Mouse (Mus musculus) cerebellum, postnatal 10 days (tissue): ENCODE results near the gene Slamf9.

Experiments
- DNase-seq, 2 experiments: peaks; one replicate each; pipeline ENCODE4 v3.0.0; 2021; ENCODE audit warnings: mixed read lengths in 2 of 2

Slamf9 gene

GRCm38 (mm10) chr1:172462534-172462933 is 12.6 kb upstream of the Slamf9 start:
- DNase-seq: no peak

GRCm38 (mm10) chr1:172463387-172464333 is 11.5 kb upstream of the Slamf9 start:
- no peak for DNase-seq

DNA sequence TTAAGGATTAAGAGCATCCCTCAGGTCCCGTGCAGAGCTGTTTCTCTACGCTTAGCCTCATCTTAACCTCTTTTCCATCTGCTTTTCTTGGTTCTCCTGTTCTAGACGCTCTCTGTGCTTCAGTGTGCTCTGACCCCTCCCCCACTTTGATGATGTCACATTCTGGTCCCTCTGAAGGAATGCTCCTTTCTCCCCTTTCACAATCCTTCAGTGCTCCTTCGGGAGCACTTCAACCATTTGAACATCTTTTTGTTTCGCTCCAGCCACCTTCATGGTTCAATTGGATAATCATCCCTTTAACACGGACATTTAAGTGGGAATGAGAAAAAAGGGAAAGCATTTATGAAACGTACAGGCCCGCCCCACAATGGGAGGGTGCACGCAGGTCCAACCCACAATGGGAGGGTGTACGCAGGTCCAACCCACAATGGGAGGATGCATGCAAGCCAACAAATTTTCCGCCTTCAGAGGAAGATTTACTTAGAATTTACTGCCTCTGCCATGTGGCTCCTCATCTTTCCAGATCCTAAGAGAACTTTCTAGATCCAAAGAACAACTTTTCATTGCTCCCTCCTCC is 6.8 kb upstream of the Slamf9 start:
- no peak for DNase-seq

GRCm38 (mm10) chr1:172469373-172469772 is 5.8 kb upstream of the Slamf9 start:
- peak in 1 of 2 experiments; percentile 5 for DNase-seq

GRCm38 (mm10) chr1:172469810-172470448 is 5.2 kb upstream of the Slamf9 start:
- no peak for DNase-seq

GRCm38 (mm10) chr1:172472909-172473308 is 2.2 kb upstream of the Slamf9 start:
- DNase-seq: no peak

DNA sequence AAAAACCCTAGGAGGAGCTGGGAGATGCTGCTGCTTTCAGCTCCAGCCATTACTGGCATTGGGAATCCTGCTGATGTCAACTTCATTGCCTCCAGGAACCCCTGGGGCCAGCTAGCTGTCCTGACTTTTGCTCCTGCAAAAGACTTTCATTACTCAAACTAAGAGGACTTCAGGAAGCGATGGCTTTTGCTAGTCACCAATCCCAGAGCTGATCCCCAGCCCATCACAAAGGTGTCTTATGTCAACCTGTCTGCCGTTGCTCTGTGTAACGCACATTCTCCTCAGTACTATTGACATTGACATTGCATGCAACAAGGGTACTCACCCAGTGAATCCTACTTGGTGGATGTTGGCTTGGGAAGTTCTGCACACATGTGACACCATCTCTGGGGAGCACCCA is 962 bp upstream of the Slamf9 start:
- no peak for DNase-seq

DNA sequence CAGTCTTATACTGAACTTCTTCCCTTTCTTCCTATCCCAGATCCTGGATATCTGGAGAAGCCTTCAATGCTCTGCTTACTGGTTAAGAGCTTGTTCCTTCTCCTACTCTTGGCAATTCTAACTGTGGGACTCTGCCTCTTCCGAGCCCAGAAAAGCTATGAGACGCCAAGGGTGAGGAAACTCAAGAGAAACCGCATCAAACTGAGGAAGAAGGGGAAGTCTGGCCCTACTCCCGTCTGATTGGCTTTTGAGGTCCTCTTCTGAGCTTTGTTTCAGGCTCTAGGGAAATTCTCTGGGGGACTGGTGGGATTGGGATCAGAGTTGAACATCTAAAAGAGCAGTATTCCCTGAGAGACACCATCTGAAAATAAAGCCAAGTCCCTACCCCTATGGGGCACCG is 2.9 kb downstream of the Slamf9 start:
- DNase-seq: no peak

- no peak for DNase-seq
These were observed 5.2 kb downstream of the Slamf9 start for GRCm38 (mm10) chr1:172480376-172480775.

DNA sequence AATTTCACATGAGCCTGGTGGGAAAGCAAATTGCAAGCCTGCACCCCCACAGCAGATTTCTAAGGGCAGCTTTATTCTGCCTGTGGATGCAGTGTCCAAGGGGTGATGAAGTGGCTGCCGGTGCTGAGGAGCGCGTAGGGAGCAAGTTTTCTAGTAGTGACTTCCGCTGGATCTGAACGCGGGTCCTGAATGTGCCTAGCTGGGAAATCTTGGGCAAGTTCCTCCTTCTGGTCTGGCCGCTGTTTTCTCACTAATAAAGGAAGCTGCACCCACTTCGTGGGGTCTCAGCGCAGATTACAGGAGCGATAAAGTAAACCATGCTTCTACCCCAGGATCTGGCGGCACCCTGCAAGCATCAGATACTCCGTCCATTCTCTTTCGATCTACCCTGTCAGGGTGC is 6.0 kb downstream of the Slamf9 start:
- peak in 1 of 2 experiments; percentile 8 for DNase-seq

DNA sequence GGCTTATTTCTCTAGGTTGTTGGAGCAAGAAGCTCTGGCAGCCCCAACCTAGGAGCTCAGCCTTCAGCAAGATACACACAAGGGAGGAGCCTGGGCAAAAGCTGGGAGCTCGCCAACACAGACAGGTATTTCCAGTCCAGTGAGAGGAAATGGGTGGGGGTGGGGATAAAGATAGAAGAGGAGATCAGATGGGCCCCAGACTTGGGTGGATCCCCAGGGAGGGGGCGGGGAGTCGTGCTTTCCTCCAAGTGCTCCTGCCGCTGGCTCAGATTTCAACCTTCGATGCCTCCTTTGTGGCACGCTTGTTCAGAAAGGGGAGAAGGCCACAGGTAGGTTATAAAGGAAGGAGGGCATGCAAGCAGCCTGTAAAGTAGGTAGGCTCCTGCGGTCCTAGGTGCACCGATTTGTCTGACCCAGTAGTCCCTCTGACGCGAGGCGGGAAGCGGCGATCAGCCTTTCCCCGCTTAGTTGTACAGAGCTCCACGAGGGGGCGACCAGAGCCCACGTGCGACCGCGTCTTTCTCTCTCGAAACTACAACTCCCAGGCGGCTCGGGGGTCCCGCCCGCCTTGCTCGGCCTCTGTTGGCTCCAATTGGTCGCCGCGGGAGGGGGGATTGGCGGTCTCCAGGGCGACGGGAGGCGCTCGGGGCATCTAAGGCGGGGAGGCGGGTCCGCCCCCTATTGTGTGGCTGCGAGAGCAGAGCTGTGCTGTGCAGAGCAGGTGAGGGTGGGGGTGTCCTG is 6.6 kb downstream of the Slamf9 start, which contains the start of gene Igsf9:
Gene Igsf9 (plus strand): TSS at position 249 of the 741 bp plus-strand sequence.
- DNase-seq: peak; percentile 98

DNA sequence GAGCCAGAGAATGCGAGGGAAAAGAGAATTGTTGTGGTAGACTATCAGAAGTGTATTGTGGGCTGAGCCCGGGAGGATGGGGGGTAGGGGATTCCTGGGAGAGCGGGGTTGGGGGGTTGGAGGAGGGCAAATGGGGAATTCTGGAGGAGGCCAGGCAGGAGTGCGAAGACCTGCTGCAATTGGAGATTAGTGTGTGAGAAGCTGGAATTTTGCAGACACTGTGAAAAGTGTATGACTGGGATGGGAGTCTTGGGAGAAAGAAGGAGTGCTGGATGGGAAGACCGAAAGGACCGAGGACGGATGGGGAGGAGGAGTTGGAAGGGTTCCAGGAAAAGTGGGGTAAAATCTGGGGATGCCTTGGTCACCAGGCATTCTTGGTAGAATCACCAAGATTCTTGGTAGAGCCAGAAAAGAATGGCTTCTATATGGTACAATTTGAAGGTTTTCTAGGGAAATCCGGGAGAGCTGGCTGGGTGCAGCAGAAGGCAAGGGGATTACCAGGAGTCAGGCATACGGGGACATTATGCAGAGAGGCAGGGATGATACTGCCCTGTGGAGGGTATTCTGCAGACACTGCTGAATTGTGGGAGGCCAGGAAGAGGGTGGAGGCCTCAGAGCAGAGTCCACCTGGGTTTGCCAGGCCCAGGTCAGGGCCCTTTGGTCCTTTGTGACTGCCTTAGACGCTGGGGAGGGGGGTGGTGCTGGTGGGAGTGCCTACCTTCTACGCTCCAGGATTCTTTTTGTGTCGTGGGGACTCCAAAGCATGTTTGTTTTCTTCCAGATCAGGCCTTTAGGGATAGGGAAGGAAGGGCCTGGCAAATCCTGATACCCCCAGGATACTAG is 7.6 kb downstream of the Slamf9 start:
- DNase-seq: peak; percentile 25 to 34

DNA sequence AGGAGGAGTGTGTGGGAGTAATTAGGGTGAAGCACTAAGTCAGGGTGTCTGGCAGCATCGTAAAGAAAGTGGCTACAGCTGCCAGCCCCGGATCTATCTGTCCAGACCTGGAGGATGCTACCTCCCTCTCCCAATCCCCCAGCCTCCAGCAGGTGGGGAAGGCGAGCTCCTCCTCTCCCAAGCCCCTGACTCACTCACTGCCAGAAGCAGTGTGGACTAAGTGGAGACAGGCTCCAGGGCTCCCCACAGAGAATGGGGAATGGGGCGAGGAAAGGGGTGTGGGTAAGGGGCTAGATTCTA is 8.2 kb downstream of the Slamf9 start:
- DNase-seq: peak; percentile 22 to 44

DNA sequence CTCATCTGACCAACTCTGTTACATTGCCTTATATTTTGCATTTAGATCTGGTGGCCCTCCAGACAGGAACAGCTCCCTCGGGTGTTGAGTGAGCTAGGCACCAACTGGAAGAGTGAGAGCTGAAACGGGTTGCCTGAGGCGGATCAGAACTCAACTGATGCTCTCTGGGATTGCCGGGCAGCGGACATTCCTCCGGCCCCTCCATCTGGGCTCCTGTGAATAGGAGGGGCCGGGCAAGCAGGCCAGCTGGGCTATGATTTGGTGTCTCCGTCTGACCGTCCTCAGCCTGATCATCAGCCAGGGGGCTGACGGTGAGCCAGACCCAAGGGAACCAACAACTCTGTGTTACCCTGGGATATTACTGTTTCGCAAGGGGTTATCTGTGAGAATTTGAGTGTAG is 9.1 kb downstream of the Slamf9 start:
- DNase-seq: peak in 1 of 2 experiments; percentile 35

GRCm38 (mm10) chr1:172484671-172485070 is 9.5 kb downstream of the Slamf9 start:
- no peak for DNase-seq

DNA sequence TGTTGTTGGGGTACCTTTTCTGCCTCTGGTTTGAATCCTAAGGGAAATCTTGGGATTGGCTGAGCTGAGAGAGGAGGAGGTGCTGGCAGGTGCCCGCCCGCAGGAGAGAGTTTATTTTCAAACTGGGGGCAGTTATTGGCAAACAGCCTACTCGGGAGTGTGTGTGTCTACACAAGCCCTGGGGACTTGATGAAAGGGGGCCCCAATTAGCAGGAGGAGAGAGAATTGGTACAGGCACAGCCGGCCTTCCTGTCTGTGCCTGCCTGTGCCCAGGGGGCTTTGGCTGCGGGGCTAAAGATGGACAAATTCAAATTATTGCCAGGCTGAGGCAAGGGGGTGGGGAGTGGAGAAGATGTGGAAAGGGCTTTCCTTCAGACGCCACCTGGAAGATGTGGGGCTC is 10.7 kb downstream of the Slamf9 start:
- DNase-seq: peak in 1 of 2 experiments; percentile 13

- no peak for DNase-seq
These were observed 11.1 kb downstream of the Slamf9 start for GRCm38 (mm10) chr1:172486236-172486635.

- no peak for DNase-seq
These were observed 11.5 kb downstream of the Slamf9 start for GRCm38 (mm10) chr1:172486651-172487050.

- DNase-seq: no peak
These were observed 12.7 kb downstream of the Slamf9 start for GRCm38 (mm10) chr1:172487859-172488258.

DNA sequence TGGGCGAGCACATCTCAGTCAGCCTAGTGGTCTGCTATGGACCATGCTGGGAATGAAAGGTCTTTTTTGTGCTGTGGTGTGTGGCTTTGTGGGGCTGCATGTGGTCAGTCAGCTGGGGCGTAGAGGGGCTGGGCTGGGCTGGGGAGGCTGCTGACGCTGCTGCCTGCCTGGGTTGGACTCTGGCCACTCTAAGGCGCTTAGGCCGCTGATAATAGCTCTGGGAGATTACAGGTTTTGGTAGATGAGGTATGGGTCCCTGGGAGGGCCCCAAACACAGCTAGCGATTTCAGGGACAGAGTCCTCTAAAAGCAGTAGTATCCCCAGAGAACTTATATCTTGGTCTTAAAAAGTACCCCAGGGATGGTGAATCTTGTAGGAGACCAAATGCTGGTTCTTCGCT is 13.7 kb downstream of the Slamf9 start:
- DNase-seq: no peak

- no peak for DNase-seq
These were observed 14.6 kb downstream of the Slamf9 start for GRCm38 (mm10) chr1:172489585-172490250.
